Mouse (Mus musculus) right cerebral cortex, adult 18-20 months (tissue): Measurements from ENCODE around the gene Hspa12a.
"Not testable (repeated sequence)": the region's sequence is repeated elsewhere in the genome, so short reads cannot be mapped to it uniquely, and the experiment has no call there.

ENCODE experiments used
- DNase-seq: peaks from one replicate; pipeline ENCODE4 v3.0.0; 2022; ENCODE audit warnings: mixed read lengths

Gene Hspa12a

DNA sequence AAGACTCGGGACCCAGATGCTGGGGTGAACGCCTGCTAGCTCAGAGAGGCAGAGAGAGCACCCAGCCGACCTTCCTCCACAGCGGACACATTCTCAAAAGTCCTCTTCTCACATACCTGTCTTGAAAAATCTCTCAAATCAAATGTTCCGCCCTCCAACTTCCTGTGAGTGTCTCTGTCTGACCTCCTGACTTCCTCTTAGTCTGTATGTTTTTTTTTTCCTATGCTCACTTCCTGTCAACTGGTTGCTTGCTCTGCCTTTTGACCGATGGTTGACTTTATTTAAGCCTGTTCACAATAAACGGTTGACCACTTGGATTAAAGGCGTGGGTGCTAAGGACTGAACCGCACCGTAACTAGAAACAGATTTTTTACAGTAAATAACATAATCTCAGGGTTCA, 35.4 kb downstream of the Hspa12a start:
- DNase-seq, result no peak

DNA sequence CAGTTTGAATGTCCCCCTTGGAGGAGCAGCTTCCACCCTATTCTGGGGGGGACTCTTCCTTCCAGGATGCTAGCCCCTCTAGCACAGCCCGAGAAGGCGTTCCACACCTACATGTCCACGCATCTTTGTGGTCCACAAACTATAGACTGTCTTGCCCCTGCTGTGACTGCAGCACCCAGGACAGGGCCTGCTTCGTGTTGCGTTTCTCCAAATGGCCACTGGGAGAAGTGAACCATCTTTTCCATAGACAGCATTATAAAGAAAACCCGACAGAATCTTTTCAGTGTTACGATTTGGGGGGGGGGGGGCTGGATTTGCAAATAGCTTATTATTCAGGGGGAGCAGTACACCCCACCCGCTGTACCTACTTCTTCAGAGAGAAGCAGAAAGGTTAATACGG, 36.8 kb downstream of the Hspa12a start:
- DNase-seq, result no peak

DNA sequence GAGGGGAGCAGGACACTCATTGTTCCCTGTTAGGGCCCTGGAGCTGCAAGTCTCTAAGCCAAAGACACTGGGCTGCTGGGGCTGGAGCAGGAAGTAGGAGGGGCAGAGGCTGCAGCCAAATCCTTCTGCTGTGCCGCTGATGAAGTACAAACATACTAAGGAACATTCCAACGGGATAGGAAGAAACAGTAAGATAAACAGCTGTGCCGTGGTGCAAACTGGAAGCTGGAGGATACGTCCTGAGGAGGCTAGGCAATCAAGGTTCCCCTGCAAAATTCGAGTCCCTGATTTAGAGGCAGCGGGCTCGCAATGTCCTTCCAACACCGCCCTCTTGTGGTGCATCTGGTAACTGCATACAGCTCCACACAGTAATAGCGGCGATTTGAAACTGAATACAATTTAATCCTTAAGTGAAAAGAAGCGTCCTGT, 39.5 kb downstream of the Hspa12a start:
- DNase-seq, result peak; percentile 78

DNA sequence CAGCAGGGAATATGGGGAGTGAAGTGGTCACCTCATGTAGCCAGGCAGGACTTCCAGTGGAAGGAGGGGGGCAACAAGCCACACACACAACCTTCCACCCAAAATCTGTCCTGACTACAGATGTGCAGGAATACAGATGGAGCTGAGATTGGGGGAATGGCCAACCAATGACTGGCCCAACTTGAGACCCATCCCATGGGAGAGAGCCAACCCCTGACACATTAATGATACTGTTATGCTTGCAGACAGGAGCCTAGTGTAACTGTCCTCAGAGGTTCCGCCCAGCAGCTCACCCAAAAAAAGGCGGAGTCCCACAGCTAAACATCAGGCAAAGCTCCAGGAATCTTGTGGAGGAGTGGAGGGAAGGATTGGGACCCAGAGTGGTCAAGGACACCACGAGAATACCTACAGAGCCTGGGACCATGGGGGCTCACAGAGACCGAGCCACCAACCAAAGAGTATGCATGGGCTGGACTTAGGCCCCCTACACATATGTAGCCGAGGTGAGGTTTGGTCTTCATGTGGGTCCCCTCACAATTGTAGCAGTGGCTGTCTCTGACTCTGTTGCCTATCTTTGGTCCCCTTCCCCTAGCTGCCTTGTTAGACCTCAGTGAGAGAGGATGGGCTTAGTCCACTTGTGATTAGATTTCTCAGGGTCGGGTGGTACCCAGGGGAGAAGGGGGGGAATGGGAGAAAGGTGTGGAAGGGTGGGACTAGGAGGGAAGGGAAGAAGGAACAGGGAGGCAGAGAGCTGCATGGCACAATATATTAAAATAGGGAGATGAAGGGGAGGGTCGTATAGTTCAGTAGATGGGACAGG, 40.2 kb downstream of the Hspa12a start:
- DNase-seq, result no peak

DNA sequence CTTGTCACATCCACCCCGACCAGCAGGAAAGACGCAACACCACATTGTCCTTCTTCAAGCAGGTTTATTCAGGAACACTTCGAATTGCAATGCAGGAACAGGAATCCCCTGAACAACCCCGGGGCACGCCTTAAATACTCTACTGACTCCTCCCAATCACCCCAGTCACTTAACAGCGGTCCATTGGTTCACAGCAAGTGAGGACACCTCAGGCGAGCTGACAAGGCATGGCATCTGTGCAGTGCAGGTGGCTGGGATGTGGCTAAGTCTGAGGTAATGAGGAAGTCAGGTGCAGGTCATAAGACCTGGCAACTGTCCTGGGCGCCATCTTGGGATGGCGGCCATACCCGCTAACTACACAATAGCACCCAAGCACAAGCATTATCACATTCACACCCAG, 43.0 kb downstream of the Hspa12a start:
- not testable (repeated sequence) for DNase-seq

DNA sequence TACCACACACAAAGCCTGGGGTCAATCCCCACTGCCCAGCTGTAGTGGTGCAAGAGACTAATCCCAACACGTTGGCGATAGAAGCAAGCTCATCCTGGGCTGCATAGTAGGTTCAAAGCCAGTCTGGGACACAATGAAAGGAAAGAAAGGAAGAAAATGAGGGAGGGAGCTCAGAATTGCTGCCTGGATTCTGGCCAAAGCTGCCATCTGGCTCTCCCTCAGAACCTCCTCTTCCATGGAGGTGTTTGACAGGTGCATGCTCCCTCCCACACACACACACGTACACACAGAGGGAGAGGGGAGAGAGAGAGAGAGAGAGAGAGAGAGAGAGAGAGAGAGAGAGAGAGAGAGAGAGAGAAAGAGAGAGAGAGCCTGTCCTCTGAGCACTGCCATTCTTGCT, 47.2 kb downstream of the Hspa12a start:
- DNase-seq, result peak; percentile 65

DNA sequence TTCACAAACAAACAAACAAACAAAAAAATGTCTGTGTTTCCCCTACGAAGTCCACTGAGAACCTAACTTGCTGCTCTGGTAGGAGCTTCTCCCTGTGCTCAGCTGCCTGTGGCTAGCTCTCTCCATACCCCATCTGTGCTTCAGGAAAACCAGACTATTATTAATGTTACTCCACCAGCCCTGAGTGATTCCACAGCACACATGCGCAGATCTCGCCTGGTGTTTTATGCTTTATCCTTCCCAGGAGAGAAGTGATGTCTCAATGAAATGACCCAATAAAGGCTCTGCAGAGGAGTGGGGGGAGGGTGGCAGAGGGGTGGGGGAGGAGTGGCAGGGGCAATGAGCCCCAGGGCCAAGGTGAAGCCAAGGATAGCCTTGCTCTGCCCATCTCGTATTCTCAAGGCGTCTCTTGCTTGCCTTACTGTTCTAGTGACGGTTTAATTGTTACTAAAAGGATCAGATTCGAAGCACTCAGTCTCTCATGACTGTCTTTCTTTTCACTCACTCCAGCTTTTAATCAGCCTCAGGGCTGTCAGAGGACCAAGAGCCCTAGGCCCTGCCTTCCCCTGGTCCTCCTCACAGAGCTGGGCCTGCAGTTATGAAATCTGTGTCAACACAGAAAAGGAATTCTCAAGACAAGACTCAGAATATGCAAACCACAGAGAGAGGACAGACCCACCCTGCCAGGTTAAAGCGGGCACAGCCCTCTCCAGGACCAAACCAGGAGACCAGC, 54.0 kb downstream of the Hspa12a start:
- DNase-seq, result no peak

DNA sequence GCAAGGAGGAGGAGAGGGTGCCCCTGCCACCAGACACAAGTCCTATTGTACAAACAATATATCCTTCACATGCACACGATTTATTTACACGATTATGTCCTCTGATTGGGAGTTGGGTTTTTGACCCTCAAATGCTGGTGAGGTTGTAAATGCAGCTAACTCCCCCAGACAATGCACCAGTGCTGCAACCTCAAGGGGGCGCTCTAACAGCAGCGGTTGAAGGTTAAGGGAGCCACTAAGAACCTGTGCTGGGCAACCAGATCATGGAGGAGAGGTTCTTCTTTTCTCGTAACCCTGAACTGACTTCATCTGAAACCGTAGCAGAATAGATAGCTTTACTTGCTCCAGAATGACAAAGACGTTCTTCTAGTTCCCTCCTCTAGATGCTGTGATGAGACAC, 57.0 kb downstream of the Hspa12a start:
- no peak for DNase-seq

DNA sequence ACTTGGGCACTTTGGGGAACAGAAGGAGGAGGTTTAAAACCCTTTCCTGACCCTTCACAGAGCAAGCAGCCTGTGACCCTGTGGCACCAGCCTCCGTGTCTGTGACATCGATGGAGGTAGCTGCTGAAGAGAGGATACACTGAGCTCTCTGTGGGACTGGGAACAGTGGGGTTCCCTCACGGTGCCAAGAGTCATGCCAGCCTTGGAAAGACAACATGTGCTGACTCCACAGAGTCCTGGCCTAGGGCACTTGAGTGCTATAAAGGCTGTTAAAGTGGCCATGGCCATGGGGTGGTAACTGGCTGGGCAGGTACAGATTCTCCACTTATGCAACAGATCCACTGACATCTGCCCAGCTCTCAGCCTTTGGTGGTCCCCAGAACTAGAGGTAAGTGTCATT, 60.0 kb downstream of the Hspa12a start:
- no peak for DNase-seq

DNA sequence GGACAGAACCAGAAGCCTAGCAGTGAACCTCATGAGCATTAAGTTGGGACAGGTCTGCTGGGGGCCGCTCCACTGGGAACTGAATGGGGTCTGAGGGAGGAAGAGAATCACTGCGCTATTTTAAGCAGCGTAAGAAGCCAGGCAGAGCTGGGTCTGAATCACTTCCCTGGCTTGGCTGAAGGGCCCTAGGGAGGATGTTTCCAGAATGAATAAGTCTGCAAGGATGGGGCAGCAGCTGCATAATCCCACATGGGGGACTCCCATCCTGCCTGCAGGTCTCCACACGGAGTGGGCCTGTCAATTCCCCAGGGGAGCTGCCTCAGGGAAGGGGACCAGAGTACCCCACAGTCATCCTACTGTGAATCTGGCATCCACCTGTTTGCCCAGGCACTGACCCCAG, 61.1 kb downstream of the Hspa12a start:
- peak; percentile 11 for DNase-seq

DNA sequence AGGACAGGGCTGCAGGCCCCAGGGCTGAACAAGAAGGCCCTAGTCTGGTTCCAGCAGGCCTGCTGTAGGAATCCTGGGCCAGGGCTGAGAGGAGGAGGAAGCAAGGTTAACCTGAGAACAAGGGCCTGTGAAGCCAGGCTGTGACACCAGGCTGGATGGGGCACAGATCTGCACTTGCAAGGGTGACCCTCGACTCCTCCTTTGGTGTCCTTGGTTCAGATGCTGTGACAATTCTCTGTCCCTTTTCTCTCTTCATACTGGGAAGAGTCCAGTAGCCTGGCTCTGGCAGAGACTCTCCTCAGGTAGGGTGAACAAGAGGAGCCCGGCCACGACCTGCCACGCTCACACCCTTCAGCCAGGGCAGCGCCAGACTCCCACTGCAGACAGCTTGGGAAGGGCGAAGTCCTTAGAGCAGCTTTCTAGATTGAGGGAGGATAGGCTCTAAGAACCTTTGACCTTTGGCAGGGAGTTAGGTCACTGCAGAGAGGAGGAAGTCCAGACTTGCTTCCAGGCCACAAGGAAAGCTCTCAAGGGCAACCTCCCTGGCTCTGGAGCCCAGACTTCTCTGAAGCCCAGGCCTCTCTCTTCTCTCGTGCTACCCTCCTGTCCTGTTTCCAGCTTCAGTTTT, 64.0 kb downstream of the Hspa12a start:
- no peak for DNase-seq

DNA sequence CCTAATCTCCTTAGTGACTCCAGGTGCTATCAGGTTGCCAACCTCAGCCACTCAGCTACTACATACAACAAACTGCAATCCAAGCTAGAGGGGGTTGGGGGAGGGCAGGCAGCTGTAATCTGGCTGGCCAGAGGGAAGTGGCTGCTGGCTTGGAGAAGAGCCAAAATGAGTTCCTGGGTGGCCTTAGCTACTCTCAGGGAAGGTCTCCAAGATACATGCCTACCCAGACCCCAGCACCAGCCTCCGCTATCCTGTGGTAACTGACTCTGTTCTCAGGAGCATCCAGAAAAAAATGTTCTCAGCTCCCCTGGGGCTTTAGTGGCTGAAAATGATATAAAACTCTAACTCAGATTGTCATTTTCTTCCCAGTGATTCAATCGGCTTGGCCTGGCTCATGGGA, 64.9 kb downstream of the Hspa12a start:
- DNase-seq, result no peak

DNA sequence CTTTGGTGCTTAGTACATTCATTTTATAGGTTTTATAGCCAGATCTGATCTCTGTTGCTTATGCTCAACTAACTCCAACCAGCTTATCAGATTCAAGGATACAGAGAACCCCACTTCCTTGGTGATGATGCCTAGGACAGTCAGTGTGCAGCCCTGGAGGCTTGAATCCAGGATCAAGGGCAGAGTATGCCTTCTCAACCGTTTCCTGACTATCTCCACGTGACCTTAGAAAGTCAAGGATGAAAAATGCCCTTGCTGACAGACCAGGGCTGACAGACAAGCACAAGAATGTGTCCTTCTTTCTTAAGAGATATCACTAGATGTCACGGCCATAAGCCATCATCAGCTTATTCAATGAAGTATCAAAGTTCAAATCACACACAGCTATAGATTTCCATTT, 69.9 kb downstream of the Hspa12a start:
- no peak for DNase-seq

DNA sequence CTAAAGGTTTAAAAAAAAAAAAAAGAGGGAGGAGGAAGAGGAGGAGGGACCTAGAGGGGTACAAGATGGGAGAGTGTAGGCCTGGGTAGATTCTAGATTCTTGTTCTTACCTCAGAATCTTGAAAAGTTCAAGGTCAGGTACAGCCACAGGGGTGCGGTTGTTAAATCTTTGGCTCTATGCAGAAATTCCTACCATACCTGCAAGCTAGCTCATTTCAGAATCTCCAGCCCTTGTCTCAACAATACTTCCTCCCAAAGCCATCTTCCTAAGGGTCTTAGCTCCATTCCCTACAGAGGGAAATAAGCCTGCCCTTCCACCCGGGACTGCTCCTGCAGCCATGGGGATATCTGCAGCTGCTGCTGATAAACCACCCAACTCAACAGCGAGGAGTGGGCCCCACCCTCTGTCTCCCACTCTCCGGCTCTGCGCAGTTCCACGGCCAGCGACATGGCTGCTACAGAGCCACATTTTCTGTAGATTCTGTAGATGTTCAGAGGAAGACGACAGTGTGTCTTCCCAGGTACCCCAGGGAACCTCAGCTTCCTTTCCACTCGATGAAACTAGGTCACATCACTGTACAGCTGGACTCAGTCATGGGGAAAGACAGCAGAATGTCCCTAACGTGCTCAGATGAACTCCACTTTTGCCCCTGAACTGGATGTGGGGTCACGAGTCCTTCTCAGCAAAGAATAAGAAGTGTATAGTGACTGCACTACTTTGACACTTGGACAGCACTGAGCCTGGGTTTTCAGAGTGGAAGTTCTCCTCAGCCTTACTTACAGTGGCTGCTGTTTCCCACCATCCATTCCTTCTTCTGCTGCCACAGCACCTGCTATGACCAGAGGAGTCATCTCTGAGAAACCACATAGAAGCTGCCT, 70.8 kb downstream of the Hspa12a start:
- DNase-seq, result no peak

DNA sequence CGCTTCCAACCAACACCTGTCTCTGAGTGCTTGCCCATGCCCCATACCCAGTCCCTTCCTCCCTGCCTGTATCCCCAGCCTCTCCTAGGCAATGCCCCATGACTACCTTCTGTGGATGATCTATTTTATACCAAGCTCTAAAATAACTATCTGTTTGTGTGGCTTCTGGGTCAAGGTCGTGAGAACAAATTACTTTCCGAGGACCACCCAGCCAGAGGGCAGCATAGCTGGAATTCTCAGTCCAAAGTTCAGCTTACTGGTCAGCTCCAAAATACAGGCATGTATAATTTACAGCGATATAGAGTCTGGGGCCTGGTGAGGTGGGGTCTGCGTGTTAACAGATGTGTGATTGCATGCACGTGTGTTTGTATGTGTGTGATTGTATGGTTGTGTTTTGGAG, 71.6 kb downstream of the Hspa12a start:
- no peak for DNase-seq

DNA sequence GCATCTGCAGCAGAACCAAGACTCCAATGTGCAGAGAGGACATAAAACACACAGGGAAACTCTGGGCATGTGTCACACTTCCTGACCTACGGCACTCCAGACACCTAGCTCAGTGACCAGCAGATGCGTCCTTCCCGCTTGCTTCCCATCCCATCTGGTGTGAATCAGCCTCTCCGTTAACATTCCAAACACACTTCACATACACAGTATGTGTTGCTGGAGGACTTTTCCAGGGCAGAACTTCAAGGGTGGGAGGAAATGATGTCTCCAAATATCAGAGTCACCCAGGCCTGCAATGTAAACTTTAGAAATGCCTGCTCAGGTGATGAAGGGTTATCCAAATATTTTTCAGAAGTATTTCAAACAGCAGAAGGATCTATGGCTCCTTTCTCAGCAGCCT, 76.8 kb downstream of the Hspa12a start:
- DNase-seq, result no peak

DNA sequence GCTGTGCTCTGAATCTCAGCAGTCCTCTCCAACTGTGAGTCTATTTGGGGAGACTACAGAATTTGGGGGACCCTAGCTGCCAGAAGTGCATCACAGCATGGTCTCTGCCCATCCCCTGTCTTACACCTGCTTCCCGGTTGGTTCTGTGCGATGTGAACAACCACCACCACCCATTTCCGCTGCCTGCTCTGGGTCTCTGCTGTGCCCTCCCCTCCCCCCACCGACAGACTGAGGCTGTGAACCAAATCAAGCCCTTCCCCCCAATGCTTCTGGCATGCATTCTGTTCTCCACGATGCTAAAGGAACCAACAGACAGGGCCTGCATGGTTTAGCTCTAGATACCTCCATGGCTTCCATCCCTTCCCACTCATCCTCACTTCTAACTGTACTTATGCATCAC, 78.2 kb downstream of the Hspa12a start:
- no peak for DNase-seq

DNA sequence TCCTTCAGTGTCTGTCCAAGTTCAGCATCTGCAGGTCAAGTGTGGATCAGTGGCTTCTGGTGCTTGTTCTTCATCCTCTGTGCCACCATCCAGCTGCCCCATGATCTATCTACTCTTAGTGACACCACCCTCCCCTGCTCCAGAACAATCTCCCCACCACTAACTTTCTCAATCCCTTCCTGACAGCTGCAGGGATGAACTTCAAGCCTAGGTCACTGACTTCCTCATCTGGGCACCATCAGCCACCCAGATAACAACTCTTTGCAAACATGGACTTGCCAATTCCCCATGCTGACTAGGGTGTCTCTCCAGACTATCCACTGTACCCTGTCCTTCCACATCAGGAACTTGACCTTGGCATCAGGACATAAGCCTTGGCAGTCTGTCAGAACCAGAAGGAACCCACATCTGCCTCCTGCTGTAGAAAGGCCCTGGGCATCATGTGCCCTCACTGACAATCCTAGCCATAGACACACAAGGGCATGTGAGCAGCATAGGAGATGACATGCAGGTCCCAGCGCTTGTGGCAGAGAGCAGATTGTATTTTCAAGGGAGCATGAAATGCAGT, 79.4 kb downstream of the Hspa12a start:
- no peak for DNase-seq

DNA sequence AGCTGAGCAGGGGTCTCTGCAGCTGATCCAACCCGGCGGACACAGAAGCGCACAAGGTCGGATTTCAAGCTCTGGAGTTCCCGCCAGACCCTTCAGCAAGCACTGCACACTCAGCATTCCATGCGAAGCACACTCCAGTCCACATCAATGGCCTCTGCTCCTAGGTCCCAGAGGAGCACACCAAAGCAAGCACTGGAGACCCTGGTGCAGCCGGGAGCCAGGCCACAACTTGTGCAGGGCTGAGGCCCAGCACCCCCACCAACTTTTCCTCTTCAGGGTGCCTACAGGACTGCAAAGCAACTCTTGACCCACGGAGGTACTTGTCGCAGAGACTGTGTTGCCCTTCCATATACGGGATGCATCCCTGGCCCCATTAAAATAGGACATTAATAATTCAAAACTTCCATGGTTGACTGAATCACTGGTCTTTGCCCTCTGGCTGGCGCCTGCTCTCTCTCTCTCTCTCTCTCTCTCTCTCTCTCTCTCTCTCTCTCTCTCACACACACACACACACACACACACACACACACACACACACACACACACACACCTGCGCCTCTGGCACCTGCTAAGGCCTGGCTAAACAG, 82.2 kb downstream of the Hspa12a start:
- no peak for DNase-seq

DNA sequence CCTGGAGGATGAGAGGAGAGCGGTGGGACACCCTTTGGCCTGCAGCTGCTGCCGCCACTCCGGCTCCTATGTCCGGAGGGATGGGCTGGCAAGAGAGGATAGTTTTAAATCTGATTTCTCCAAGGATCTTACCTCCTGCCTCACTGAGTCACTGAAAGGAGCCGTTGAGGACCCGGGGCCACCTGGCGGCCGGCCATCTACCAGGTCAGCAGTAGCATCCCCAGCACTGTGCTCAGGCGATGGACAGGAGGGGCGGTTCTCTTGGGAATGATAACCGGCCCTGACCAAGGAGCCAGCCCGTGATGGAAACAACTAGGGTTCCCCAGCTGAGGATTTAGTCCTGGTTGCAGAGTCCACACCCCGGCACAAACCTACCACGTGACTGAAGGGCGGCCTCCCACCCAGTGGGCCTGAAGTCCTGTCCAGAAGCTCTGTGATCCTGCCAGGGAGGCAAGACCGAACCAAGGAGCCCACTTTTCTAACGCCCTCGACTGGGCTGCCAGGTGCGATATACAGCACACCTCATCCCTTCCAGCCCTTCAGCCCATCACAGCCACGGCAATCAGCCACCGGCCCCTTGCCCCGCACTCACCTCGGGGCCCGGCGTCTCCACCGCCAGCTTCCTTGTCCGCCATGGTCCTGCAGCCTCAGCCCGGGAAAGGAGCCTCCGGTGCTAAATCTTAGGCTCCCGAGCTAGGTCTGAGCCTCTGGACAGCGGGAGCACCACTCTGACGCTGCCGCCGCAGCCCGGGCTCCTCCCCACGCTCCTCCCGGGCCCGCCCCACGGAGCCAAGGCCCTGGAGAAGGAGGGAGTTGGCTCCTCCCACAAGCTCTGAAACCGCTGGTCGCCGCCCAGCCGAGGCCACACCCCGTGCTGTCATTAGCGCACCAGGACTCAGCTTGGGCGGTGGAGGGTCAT, 82.9 kb downstream of the Hspa12a start:
- peak; percentile 93 for DNase-seq

DNA sequence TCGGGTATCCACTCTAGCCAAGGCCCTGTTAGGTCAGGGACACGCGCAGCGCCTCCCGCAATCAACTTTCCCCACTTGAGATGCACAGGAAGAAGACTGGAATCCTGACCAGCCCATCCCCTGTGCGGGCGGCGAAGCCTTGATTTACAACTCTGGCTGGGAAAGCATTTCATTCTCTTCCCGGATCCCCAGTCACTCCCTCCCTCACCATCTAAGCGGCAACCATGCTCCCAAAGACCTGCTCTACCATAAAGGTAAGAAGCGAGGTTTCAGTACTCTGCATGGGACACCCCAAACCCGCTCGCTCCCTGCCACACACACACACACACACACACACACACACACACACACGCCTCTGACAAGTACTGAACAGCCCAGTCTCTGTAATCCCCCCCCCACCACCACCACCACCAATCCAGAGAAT, 83.6 kb downstream of the Hspa12a start:
- DNase-seq, result no peak
